Mouse (Mus musculus): ENCODE data around the gene Mapk9.
A peak's percentile ranks its signal among the peaks of the same experiment; 100 is the strongest.
"Not testable (repeated sequence)": the region's sequence is repeated elsewhere in the genome, so short reads cannot be mapped to it uniquely, and the experiment has no call there.

Mapk9 gene

DNA sequence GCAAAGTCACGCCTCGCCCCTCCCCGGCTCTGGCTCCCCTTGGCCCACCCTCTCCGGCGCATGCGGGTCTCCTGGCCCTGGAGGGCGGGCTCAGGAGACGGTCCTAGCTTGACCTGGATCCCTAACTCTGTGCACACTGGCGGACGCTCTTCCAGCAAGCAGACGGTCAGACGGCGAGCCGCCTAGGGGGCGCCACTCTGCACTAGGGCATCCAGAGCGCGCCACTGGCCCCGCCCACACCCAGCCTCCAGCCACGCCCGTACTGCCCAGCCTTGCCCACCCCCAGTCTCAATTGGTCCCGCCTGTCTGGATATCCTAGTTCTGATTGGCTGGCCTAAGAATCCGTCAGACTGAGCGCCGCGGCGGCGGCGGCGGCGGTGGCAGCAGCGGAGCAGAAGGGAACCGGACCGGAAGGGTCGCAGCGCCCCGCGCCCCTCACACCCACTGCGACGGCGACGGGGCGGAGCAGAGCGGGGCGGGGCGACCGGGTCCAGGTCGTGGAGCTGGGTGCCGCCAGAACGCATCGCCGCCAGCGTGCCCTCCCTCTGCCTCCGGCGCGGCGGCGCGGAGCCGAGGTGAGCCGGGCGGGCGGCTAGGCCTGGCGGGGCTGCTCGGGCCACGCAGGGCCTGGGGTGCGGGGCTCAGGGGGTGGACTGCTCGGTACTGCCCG, at the start of gene Mapk9:
TSS of gene Mapk9 (plus strand) at position 351 of the 670 bp plus-strand sequence.
- peak; percentile 93 for ATAC-seq (ENCODE audit: insufficient number of reproducible peaks, low FRiP score, low TSS enrichment)

DNA sequence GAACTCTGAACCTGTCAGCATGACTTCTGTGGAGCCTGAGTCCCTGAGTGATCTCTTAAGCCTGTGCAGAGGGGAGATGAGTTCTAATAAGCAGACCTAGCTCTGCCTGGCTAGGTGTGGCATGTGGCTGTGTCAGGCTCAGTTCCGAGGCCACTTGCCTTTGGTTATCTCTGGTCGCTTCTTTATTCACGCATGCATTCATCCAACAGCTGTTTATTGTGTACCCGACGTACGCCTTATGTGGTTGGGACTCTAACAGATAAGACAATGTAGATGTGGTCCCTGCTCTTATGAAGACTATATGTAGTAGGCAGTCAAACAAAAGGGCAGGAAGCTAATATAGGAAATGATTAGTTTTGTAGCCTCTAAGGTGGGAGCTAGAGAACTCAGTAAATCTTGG, 47.6 kb upstream of the Mapk9 start:
- no peak for ATAC-seq (ENCODE audit: insufficient number of reproducible peaks, low FRiP score, low TSS enrichment)

GRCm38 (mm10) chr11:49801516-49801915, 45.0 kb upstream of the Mapk9 start:
- no peak for ATAC-seq (ENCODE audit: insufficient number of reproducible peaks, low FRiP score, low TSS enrichment)

DNA sequence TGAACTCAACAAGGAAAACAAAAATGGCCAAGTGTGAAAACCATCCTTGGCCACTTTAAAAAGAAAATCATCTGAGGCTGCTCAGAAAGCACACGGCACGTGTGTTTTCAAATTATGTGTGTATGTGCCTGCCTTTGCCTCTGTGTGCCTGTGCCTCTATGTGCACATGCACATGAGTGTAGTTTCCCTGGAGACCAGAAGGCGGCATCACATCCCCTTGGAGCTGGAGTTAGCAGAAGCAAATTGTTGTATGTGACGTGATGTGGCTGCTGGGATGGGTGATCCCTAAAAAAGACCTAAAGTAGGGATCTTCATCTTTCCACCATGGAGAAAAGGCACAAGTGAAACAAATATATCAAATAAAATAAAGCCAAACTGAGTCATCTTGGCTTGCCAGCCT, 42.8 kb upstream of the Mapk9 start:
- no peak for ATAC-seq (ENCODE audit: insufficient number of reproducible peaks, low FRiP score, low TSS enrichment)

DNA sequence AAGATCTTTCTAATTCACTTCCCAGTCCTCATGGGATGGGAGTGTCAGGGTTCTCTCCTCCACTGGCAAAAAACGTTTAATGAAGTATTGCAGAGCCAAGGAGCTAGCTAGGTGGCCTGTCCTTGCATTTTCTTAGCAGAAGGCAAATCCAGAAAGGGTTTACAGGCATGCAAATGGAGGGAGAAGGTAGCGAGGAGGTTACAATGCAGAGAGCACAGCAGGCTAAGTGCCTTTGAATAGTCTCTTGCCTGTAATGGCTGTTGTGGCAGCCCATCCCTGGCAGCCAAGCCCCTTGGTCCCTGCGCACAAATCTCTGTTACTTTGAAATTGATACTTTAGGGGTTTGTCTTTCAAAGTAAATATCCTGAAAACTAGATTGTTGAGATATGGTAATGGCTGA, 40.3 kb upstream of the Mapk9 start:
- ATAC-seq (ENCODE audit: insufficient number of reproducible peaks, low FRiP score, low TSS enrichment) = no peak

GRCm38 (mm10) chr11:49808946-49809345, 37.6 kb upstream of the Mapk9 start:
- ATAC-seq (ENCODE audit: insufficient number of reproducible peaks, low FRiP score, low TSS enrichment) = no peak

DNA sequence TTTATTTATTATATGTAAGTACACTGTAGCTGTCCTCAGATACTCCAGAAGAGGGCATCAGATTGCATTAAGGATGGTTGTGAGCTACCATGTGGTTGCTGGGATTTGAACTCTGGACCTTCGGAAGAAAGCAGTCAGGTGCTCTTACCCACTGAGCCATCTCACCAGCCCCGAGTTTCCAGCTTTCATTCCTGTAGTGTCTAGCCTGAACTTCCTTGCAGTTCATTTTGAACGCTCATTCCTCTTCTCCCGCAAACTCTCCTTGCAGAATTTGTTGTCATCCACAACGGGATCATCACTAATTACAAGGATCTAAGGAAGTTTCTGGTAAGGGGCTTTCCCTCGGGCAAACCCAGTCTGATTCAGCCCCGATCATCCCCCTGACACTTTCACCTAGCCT, 35.9 kb upstream of the Mapk9 start:
- not testable (repeated sequence) for ATAC-seq (ENCODE audit: insufficient number of reproducible peaks, low FRiP score, low TSS enrichment)

DNA sequence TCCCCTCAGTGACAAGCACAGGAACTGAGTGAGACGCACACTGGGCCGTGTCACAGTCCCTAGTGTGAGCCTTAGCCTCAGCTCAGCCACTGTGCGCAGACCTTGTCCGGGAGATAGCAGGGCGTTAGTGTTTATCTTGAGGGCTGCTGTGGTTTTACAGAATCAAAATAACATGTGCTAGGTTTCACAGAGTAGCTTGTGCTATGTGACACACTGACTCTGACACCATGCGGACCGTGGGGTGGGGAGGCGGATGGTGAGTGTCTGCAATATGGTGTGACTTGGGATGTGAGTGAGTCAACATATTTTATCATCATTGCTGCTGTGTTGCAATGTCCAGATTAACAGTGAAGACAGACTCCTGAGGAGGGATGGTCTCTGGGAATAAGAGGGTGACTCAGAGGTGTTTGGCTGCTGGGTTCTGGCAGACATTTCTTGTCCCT, 35.4 kb upstream of the Mapk9 start:
- ATAC-seq (ENCODE audit: insufficient number of reproducible peaks, low FRiP score, low TSS enrichment) = no peak

DNA sequence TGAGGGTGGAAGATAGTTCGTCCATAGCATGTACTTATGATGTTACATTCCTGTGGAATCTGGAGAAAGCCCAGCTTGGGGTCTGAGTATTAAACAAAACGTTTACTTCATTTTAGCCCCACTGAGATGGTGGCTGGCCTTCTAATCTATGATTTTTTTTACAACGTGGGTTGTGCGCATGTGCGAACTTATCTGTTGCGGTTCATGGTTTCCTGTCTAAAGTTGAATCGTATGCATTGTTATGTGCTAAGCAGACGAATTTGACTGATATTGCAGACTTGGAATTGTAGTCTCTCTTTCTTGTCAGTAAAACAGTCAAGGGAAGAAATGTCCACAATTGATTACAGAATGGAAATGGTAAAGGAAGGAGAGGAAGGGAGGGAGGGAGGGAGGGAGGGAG, 34.7 kb upstream of the Mapk9 start:
- no peak for ATAC-seq (ENCODE audit: insufficient number of reproducible peaks, low FRiP score, low TSS enrichment)

- no peak for ATAC-seq (ENCODE audit: insufficient number of reproducible peaks, low FRiP score, low TSS enrichment)
Measured at GRCm38 (mm10) chr11:49818869-49819566, 27.5 kb upstream of the Mapk9 start.

GRCm38 (mm10) chr11:49819676-49820075, 26.9 kb upstream of the Mapk9 start:
- ATAC-seq (ENCODE audit: insufficient number of reproducible peaks, low FRiP score, low TSS enrichment) = no peak

DNA sequence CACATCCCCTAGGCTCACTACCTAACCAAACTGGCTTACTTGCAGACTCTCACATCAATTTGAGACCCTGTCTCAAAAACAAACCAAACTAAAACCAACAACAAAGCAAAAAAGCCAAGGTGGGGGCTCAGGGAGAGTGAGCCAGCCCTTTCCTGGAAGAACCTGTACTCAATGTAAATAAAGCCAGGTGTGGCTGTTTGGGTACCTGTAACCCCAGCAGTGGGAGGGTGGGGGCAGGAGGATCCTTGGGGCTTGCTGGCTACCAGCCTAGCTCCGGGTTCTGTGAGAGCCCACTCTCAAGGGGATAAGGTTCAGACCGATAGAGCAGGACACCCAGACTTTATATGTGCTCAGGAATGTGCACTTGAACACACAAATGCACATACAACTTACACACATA, 25.6 kb upstream of the Mapk9 start:
- no peak for ATAC-seq (ENCODE audit: insufficient number of reproducible peaks, low FRiP score, low TSS enrichment)

- no peak for ATAC-seq (ENCODE audit: insufficient number of reproducible peaks, low FRiP score, low TSS enrichment)
Measured at GRCm38 (mm10) chr11:49821546-49821945, 25.0 kb upstream of the Mapk9 start.

DNA sequence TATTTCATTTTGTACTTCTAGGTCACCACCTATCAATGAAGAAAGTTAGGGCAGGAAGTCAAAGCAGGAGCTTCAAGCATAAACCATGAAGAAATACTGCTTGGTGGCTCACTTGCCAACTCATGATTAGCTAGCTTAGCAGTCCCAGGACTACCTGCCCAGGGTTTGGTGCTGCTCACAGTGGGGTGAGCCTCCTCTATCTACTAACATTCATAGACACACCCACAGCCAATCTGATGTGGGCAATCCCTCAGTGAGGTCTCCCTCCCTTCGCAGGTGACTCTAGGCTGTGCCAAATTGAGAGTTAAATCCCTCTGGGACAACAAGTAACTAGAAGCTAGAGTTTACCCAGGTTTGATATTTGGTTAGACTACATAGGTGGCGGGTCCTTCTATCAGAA, 24.2 kb upstream of the Mapk9 start:
- no peak for ATAC-seq (ENCODE audit: insufficient number of reproducible peaks, low FRiP score, low TSS enrichment)

DNA sequence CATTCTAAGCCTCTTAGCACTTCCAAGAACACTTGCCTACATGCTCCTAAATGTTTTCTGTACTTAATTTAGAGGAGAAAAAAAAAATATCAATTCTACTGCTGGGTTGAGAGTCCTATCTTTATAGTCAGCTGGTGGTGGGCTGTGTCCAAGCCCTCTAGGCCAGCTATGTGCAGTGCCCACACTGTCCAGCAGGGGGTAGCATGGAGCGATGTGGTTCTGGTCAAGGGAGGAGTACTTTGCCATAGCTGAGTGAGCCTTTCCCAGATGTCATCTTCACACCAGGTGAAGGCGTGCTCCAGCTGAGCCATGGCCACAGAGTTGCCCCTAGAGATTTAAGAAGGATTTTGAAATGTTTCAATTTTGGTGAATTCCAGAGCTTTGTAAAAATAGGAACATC, 21.7 kb upstream of the Mapk9 start:
- ATAC-seq (ENCODE audit: insufficient number of reproducible peaks, low FRiP score, low TSS enrichment) = no peak

DNA sequence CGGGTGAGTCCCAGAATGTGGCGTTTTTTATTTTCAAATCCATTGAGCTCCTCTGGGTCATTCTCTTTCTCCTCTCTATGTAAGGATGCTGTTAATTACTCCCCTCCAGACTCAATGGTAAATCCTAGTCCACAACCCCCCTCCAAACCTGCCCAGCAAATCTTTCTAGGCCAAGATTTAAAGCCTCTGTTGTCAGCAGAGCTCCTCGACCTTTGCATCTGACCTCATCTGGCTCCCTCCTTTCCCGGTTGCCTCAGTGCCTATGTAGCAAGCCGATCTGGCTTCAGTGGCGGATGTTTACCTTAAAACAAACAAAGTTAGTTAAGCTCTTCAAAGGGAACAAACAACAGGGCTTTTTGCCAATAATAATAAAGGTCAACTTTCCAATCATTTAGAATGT, 19.3 kb upstream of the Mapk9 start:
- ATAC-seq (ENCODE audit: insufficient number of reproducible peaks, low FRiP score, low TSS enrichment) = no peak

- no peak for ATAC-seq (ENCODE audit: insufficient number of reproducible peaks, low FRiP score, low TSS enrichment)
Measured at GRCm38 (mm10) chr11:49829176-49829745, 17.3 kb upstream of the Mapk9 start.

GRCm38 (mm10) chr11:49831980-49832379, 14.6 kb upstream of the Mapk9 start:
- no peak for ATAC-seq (ENCODE audit: insufficient number of reproducible peaks, low FRiP score, low TSS enrichment)

DNA sequence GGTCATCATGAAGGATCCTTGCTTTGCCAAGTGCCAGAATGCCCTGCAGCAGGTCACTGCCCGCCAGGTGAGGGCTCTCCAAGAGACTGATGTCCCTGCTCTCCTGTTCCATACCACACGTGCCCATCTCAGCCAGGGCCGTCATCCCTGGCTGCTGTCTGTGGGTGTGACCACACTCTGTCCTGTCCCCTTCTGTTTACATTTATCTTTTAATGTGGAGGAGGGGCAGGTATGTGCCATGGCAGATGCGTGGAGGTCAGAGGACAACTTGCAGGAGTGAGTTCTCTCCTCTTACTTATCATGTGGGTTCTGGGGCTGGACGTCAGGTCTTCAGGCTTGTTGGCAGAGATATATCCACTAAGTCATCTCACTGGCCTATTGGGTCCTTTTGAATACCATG, 13.6 kb upstream of the Mapk9 start:
- no peak for ATAC-seq (ENCODE audit: insufficient number of reproducible peaks, low FRiP score, low TSS enrichment)

DNA sequence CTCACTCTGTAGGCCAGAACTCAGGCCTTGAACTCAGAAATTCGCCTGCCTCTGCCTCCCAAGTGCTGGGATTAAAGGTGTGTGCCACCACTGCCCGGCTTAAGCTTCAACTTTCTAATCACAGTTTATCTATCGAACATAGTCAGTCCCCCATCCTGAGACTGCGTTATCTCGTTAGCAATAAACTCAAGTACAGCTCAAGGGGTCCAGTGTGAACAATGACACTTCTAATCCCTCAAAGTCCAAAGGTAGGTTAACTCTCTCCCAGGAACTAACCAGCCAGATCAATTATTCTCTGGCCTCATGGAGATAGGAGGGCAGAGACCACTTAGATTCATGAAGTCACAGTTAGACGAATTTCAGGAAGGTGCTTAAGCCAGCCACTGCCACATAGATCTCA, 12.3 kb upstream of the Mapk9 start:
- ATAC-seq (ENCODE audit: insufficient number of reproducible peaks, low FRiP score, low TSS enrichment) = no peak

DNA sequence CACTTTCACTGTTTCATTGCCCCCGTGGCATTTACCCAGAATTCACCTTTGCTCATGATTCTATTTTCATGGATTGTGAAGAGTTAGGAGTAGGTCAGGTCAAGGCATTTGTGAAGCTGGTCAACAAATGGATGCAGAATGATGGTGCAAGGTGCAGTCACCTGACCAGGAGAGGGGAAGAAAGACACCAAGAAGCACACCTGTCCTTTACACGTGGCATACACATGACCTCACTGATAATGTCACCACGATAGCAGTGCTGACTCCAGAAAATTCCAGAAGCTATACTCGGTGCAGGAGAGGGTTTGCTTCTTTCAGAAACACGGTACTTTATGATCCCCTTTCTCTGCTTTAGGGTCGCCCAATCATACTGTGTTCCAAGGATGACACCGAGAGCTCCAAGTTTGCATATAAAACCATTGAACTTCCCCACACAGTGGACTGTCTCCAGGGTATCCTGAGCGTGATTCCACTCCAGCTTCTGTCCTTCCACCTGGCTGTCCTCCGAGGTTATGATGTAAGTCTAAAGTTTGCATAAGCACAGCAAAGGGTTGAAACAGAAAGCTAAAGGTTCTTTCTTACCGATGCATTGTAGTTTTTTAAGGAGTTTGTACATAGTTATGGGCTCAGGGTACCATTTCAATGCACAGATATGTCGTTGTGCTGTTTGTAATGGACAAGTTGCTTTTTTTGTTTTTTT, 11.1 kb upstream of the Mapk9 start:
- ATAC-seq (ENCODE audit: insufficient number of reproducible peaks, low FRiP score, low TSS enrichment) = no peak

Data from cerebellum, adult (tissue).